Mouse (Mus musculus) midbrain, embryonic 16.5 days (tissue): ENCODE measurements around the gene Ropn1. TPM values are rescaled to one million over a fixed set of nuclear protein-coding genes. Genes with fewer than 3 reads are reported as not detected.
"Not testable (repeated sequence)": the region's sequence is repeated elsewhere in the genome, so short reads cannot be mapped to it uniquely, and the experiment has no call there.

Source experiments
- ATAC-seq: fragments of 200-750 bp; cut with Nextera tagmentation; 2 replicates; pipeline ENCODE4 v1.8.0; 2017; ENCODE audit warnings: moderate TSS enrichment
- H3K27ac ChIP-seq: fragments of 300-500 bp; sonication (generic); 2 replicates; pipeline ENCODE4 v1.5.1; 2014; ENCODE audit warnings: mild to moderate bottlenecking, low read length, mixed read lengths
- H3K27me3 ChIP-seq: fragments of 300-500 bp; sonication (generic); 2 replicates; pipeline ENCODE4 v1.6.1; 2014; ENCODE audit warnings: low read depth, low read length, mixed read lengths; ENCODE audit not compliant: control insufficient read depth, insufficient read depth
- H3K36me3 ChIP-seq: fragments of 300-500 bp; sonication (generic); 2 replicates; pipeline ENCODE4 v1.6.1; 2014; ENCODE audit warnings: mild to moderate bottlenecking, low read length, moderate library complexity, mixed read lengths; ENCODE audit not compliant: control insufficient read depth, insufficient read depth
- H3K4me1 ChIP-seq: fragments of 300-500 bp; sonication (generic); 2 replicates; pipeline ENCODE4 v1.6.1; 2014; ENCODE audit warnings: mild to moderate bottlenecking, low read length, mixed read lengths; ENCODE audit not compliant: control insufficient read depth, insufficient read depth
- H3K4me2 ChIP-seq: fragments of 300-500 bp; sonication (generic); 2 replicates; pipeline ENCODE4 v1.6.1; 2014; ENCODE audit warnings: mild to moderate bottlenecking, low read length, mixed read lengths
- H3K4me3 ChIP-seq: fragments of 300-500 bp; sonication (generic); 2 replicates; pipeline ENCODE4 v1.5.1; 2014; ENCODE audit warnings: low read depth, mild to moderate bottlenecking, low read length, moderate library complexity, mixed read lengths
- H3K9ac ChIP-seq: fragments of 300-500 bp; sonication (generic); 2 replicates; pipeline ENCODE4 v1.6.1; 2014; ENCODE audit warnings: low read depth, low read length, mixed read lengths
- H3K9me3 ChIP-seq: fragments of 300-500 bp; sonication (generic); replicated peaks from 2 replicates; pipeline ENCODE4 v1.6.1; 2014; ENCODE audit warnings: mild to moderate bottlenecking, low read length, mixed read lengths; ENCODE audit not compliant: control insufficient read depth, poor library complexity, severe bottlenecking
- WGBS: fragments of 180-500 bp; shearing (Covaris S2); extraction: QIAGEN DNeasy Blood & Tissue Kit; methylation state at CpG from one replicate; pipeline ENCODE4 v1.1.7; 2014; 5-methylcytosine and 5-hydroxymethylcytosine counted together
- polyA plus RNA-seq: library from polyadenylated mRNA; unstranded; fragments of >200 nt; fragmentation: Nextera tagmentation; extraction: Ambion mirVana; gene quantifications from 2 replicates; pipeline ENCODE4 v1.2.1, GENCODE M21; 2015

Gene Ropn1
- polyA plus RNA-seq, 1 experiment from 2014 or later, result not detected

DNA sequence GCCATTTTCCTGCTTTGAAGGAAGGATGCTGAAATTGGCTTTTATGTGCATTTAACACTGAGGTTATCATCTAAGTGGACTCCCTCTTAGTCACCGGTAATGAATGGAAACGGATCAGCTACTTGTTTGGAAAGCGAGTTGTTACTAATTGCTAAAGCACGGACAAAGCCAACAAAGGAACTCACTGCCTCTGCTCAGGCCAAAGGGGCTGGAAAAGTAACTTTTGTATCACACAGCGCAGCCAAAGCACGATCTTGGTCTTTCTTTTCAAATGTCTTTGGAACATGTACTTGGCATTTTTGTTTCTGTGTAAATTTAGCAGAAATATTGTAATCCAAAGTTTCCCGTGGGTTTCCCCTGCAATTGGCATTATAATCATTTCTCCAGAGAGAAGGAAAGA, 22.2 kb downstream of the Ropn1 start:
- no peak overlapping the region for H3K4me2 ChIP-seq

GRCm38 (mm10) chr16:34672822-34673221, 23.1 kb downstream of the Ropn1 start:
- no peak for ATAC-seq
- Histone ChIP-seq H3K27ac (no peak overlapping the region), H3K4me2 (no peak overlapping the region), H3K27me3 (peaks cover 7% of the 10 kb centered on the region), H3K4me3 (no peak overlapping the region), H3K36me3 (no peaks in the 10 kb centered on the region), H3K4me1 (no peaks in the 10 kb centered on the region), H3K9me3 (no peaks in the 10 kb centered on the region), H3K9ac (no peak overlapping the region)
- WGBS, result 61% methylated on average over 3 of the region's 3 CpGs

More for the DNA sequence above, 22.2 kb downstream of the Ropn1 start:
- Histone ChIP-seq H3K4me1 (0 out of 2 replicates have a peak, but pooled peaks cover 2% of the 10 kb centered on the region), H3K36me3 (no peaks in the 10 kb centered on the region), H3K27me3 (peaks cover 7% of the 10 kb centered on the region), H3K9ac (no peak overlapping the region), H3K9me3 (no peaks in the 10 kb centered on the region), H3K27ac (no peak overlapping the region), H3K4me3 (no peak overlapping the region)
- no peak for ATAC-seq
- WGBS, result 43% methylated on average over 7 of the region's 7 CpGs

GRCm38 (mm10) chr16:34674365-34674764, 24.6 kb downstream of the Ropn1 start:
- no peak overlapping the region for H3K9ac ChIP-seq
- no peak overlapping the region for H3K4me2 ChIP-seq
- no peaks in the 10 kb centered on the region for H3K27me3 ChIP-seq
- 67% methylated on average over 6 of the region's 6 CpGs for WGBS
- H3K9me3 ChIP-seq, result no peaks in the 10 kb centered on the region
- H3K4me1 ChIP-seq, result no peaks in the 10 kb centered on the region
- H3K4me3 ChIP-seq, result no peak overlapping the region
- ATAC-seq, result no peak
- H3K27ac ChIP-seq, result no peak overlapping the region
- no peaks in the 10 kb centered on the region for H3K36me3 ChIP-seq

- ATAC-seq, result no peak
- no peaks in the 10 kb centered on the region for H3K36me3 ChIP-seq
- no peak overlapping the region for H3K27ac ChIP-seq
- no peaks in the 10 kb centered on the region for H3K4me1 ChIP-seq
- H3K4me3 ChIP-seq, result no peak overlapping the region
- H3K9ac ChIP-seq, result no peak overlapping the region
- no peak overlapping the region for H3K4me2 ChIP-seq
- H3K9me3 ChIP-seq, result no peaks in the 10 kb centered on the region
- no peaks in the 10 kb centered on the region for H3K27me3 ChIP-seq
Observed at GRCm38 (mm10) chr16:34681823-34682222, 32.1 kb downstream of the Ropn1 start.

DNA sequence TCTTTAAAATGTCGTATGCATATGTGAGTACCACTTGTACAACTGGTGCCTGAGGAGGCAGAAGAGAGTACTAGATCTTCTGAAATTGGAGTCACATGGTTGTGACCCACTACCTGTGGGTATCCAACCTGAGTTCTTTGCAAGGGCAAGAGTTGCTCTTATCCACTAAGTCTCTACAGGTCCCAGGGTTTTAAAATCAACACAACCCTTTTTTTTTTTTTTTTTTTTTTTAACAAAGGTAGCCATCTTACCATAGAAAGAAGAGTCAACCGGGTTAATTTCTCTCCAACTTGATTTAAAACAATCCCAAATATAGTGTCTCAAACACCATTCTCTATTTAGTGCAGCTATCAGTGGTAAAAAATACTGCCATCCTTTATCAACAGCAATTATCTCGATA, 40.2 kb downstream of the Ropn1 start:
- peak; percentile 23; the same call in 1 of the 2 replicates for ATAC-seq
- Histone ChIP-seq H3K36me3 (no peaks in the 10 kb centered on the region), H3K9me3 (no peaks in the 10 kb centered on the region), H3K4me3 (peak overlapping the region; percentile 63), H3K9ac (no peak overlapping the region), H3K27ac (peak overlapping the region; percentile 77; the same call in 1 of the 2 replicates), H3K4me1 (peaks cover 6% of the 10 kb centered on the region), H3K4me2 (peak overlapping the region; percentile 84; the same call in 1 of the 2 replicates), H3K27me3 (no peaks in the 10 kb centered on the region)
- WGBS, result 76% methylated on average over 3 of the region's 3 CpGs

DNA sequence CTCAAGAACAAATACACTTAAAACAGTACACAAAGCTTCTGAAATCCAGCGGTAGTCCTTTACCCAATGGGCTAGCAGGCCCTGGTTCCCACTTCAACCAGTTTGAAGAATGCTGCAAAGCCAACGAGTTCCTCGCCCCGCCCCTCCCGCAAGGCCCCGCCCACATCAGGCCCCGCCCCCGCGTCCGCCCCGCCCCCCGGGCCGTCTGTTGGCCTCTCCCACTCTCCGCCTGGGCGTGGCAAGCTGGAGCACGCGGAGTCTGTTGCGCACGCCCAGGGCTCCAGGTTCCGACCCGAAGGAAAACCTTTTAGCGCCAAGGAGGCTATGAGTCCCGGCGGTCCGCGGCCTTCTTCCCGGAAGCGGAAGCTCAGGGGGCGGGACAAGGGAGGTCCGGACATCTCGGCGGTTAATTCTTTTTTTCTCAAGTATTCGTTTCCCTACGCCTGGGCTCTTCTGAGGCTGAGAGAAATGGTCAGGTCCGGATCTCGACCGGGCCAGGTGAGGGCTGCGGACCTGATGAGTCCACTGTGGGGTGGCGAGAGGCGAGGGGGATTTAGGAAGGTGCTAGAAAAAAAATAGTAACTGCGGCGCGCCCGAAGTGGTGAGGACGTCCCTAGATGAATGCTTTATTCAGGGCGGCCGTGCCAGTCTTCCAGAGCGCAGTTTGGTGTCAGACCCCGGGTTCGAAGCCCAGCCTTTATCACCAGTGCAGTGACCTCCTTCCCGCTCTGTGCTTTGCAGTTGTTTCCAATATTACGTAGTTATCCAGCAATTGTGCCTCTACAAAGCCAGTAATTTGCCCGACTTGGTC, 40.8 kb downstream of the Ropn1 start, which contains the start of gene Ccdc14:
Gene Ccdc14, plus strand, starts transcription at position 283 of the 811 bp plus-strand sequence.
- H3K27ac ChIP-seq, result peak within 1 kb of the TSS; percentile 77
- no peaks in the 10 kb centered on the region for H3K36me3 ChIP-seq
- H3K27me3 ChIP-seq, result no peaks in the 10 kb centered on the region
- H3K4me1 ChIP-seq, result peaks cover 6% of the 10 kb centered on the region
- WGBS, result under 1% methylated on average over 49 of the region's 53 CpGs
- peak within 1 kb of the TSS; percentile 63 for H3K4me3 ChIP-seq
- peak within 1 kb of the TSS; percentile 84 for H3K4me2 ChIP-seq
- peak within 1 kb of the TSS; percentile 67 for H3K9ac ChIP-seq
- H3K9me3 ChIP-seq, result no peaks in the 10 kb centered on the region
- ATAC-seq, result peak; percentile 94

GRCm38 (mm10) chr16:34691156-34691555, 41.4 kb downstream of the Ropn1 start:
- ATAC-seq, result peak; percentile 12; the same call in 1 of the 2 replicates
- peak overlapping the region; percentile 77 for H3K27ac ChIP-seq

DNA sequence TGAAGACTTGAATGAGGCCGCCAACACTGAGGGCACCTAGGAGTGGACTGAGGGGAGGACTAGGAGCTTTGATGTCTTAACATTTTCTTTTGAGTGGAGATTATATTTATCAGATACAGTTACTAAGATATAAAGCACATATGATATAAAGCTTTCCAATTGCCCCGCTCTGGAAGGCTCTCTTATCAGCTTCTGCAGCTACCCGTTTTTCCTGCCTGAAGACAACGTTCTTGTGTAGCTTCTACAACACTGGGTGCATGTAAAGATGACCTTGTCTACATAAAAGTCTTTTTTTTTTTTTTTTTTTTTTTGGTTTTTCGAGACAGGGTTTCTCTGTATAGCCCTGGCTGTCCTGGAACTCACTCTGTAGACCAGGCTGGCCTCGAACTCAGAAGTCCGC, 44.8 kb downstream of the Ropn1 start:
- Histone ChIP-seq H3K27me3 (no peaks in the 10 kb centered on the region), H3K9ac (no peak overlapping the region), H3K9me3 (no peaks in the 10 kb centered on the region), H3K4me3 (no peak overlapping the region), H3K4me2 (no peak overlapping the region), H3K27ac (no peak overlapping the region), H3K36me3 (no peaks in the 10 kb centered on the region), H3K4me1 (peaks cover 6% of the 10 kb centered on the region)
- WGBS, result 94% methylated on average over 6 of the region's 7 CpGs
- no peak for ATAC-seq

More at GRCm38 (mm10) chr16:34691156-34691555, 41.4 kb downstream of the Ropn1 start:
- Histone ChIP-seq H3K4me2 (peak overlapping the region; percentile 84), H3K36me3 (no peaks in the 10 kb centered on the region), H3K9ac (peak overlapping the region; percentile 67), H3K27me3 (no peaks in the 10 kb centered on the region), H3K4me1 (peaks cover 6% of the 10 kb centered on the region), H3K4me3 (peak overlapping the region; percentile 63), H3K9me3 (no peaks in the 10 kb centered on the region)
- WGBS, result 8% methylated on average over 11 of the region's 11 CpGs

DNA sequence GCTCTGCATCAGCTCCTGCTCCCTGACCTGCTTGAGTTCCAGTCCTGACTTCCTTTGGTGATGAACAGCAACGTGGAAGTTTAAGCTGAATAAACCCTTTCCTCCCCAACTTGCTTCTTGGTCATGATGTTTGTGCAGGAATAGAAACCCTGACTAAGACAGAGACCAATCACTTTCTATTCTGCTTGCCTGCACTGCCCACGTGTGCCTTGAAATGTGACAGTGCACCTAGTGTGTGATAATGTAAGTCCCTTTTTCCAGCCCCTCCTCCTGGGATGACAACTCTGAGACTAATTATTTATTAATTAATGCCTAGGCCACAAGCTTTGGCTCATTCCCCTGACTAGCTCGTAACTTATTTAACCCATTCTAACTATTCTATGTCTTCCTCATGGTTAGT, 49.0 kb downstream of the Ropn1 start:
- 79% methylated on average over 3 of the region's 3 CpGs for WGBS
- not testable (repeated sequence) for H3K9ac ChIP-seq, H3K4me2 ChIP-seq, H3K9me3 ChIP-seq, H3K4me3 ChIP-seq, H3K4me1 ChIP-seq, H3K27ac ChIP-seq, H3K36me3 ChIP-seq, ATAC-seq, H3K27me3 ChIP-seq
